Mouse (Mus musculus) myocyte (in vitro differentiated cells): Measurements from ENCODE around the gene Zfp709.
"Not testable (repeated sequence)": the region's sequence is repeated elsewhere in the genome, so short reads cannot be mapped to it uniquely, and the experiment has no call there.

Experiments used
- POLR2A ChIP-seq: IDR thresholded peaks from one replicate; pipeline ENCODE4 v1.6.1; 2011; ENCODE audit warnings: low read depth, mild to moderate bottlenecking, control low read depth, moderate library complexity; ENCODE audit not compliant: insufficient read length
- REST ChIP-seq: IDR thresholded peaks from one replicate; pipeline ENCODE4 v1.6.1; 2011; ENCODE audit warnings: mild to moderate bottlenecking, control low read depth, moderate library complexity; ENCODE audit not compliant: insufficient read depth, insufficient read length

GRCm38 (mm10) chr8:71844453-71844852, 37.4 kb upstream of the Zfp709 start:
- TF ChIP-seq POLR2A, REST: not testable (repeated sequence)
